Mouse (Mus musculus): Measurements from ENCODE around the gene Vasp. TPM values are rescaled to one million over a fixed set of nuclear protein-coding genes. Genes with fewer than 3 reads are reported as not detected.

Gene Vasp
- polyA plus RNA-seq, 1 experiment: 145 TPM

DNA sequence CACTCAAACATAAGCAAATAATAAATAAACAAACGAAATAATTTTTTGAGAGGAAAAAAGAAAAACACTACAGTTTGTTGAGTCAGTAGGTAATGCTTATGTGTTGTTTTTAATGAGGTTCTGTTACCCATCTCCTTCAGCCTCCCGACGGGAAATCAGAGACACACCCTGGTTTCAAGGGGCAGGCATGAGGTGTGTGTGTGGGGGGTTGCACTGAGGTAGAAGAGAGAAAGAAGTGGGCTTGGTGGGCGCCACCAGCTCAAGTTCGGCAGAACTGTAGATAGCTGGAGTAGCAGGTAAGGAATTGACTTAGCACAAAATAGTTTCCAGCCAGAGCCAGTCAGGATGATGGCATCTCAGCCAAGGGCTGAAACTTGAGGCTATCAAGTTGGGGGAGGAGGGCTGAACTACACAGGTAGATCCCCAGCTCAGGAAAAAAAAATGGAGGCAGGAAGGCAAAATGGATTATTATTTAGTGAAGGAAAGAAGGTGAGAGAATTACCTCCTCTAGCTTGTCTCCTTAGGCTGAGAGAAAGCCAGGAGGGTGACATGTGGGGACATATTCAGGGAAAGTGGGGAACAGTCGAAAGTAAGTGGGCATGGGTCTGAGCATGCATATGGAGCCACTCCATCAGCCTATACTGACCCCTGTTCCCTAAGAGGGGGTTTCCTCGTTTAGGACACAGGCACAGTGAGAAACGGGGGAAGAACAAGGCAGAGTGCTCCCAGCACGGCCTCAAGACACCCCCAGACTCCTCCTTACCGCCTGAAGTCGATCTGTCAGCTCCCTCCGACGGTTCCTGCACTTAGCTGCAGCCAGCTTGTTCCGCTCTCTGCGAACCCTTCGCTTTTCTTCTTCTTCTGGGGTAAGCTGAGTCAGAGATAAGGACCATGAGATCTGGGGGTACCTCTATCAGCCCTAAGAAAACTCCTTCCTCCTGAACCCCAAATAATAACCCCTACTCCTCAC, 34.5 kb upstream of the Vasp start:
- TF ChIP-seq MYOG (IDR thresholded peaks at IDR 0.05; ENCODE audit: control insufficient read depth, extremely low read depth, insufficient read length) (no peak), FOSL1 (IDR thresholded peaks at IDR 0.05; ENCODE audit: insufficient read depth, low read length, poor library complexity, severe bottlenecking) (no peak), MYOD1 (IDR thresholded peaks at IDR 0.05; ENCODE audit: control insufficient read depth, insufficient read length, low read depth) (no peak), CTCF (IDR thresholded peaks at IDR 0.05; ENCODE audit: control insufficient read depth, insufficient read depth, insufficient read length) (no peak), CEBPB (IDR thresholded peaks at IDR 0.05; ENCODE audit: low read depth) (no peak), USF1 (IDR thresholded peaks at IDR 0.05; ENCODE audit: low read depth) (no peak), MAX (IDR thresholded peaks at IDR 0.05) (no peak)
- Histone ChIP-seq H3K79me3 (ENCODE audit: low read depth) (no peaks in the 10 kb centered on the region), H3K4me3 (ENCODE audit: insufficient read depth, poor library complexity, severe bottlenecking) (no peak overlapping the region), H3K36me3 (ENCODE audit: control insufficient read depth, insufficient read depth) (no peaks in the 10 kb centered on the region), H3ac (ENCODE audit: control insufficient read depth, insufficient read length, low read depth) (no peak overlapping the region), H3K27me3 (ENCODE audit: control insufficient read depth, insufficient read depth, insufficient read length) (no peaks in the 10 kb centered on the region), H3K79me2 (ENCODE audit: control insufficient read depth, insufficient read depth) (no peaks in the 10 kb centered on the region)

DNA sequence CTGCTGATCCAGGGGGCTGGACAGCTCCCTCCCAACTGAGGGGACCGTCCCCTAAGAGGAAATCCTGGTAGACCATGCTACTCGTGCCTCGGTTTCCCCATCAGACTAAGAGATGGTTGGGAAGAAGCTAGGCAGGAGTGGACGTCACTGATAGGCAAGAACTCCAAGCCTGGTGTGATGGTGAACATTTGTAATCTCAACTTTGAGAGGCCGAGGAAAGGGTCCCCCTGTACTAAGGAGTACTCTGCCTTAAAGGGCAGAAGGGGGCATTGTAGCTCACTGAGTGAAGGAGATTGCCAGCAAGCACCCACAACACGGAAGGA, 33.8 kb upstream of the Vasp start:
- Histone ChIP-seq H3K79me2 (ENCODE audit: control insufficient read depth, insufficient read depth) (no peaks in the 10 kb centered on the region), H3K4me3 (ENCODE audit: insufficient read depth, poor library complexity, severe bottlenecking) (no peak overlapping the region), H3K79me3 (ENCODE audit: low read depth) (no peaks in the 10 kb centered on the region), H3ac (ENCODE audit: control insufficient read depth, insufficient read length, low read depth) (no peak overlapping the region), H3K36me3 (ENCODE audit: control insufficient read depth, insufficient read depth) (no peaks in the 10 kb centered on the region), H3K27me3 (ENCODE audit: control insufficient read depth, insufficient read depth, insufficient read length) (no peaks in the 10 kb centered on the region)
- TF ChIP-seq MYOD1 (IDR thresholded peaks at IDR 0.05; ENCODE audit: control insufficient read depth, insufficient read length, low read depth) (no peak), MYOG (IDR thresholded peaks at IDR 0.05; ENCODE audit: control insufficient read depth, extremely low read depth, insufficient read length) (no peak), CTCF (IDR thresholded peaks at IDR 0.05; ENCODE audit: control insufficient read depth, insufficient read depth, insufficient read length) (no peak), CEBPB (IDR thresholded peaks at IDR 0.05; ENCODE audit: low read depth) (no peak)

DNA sequence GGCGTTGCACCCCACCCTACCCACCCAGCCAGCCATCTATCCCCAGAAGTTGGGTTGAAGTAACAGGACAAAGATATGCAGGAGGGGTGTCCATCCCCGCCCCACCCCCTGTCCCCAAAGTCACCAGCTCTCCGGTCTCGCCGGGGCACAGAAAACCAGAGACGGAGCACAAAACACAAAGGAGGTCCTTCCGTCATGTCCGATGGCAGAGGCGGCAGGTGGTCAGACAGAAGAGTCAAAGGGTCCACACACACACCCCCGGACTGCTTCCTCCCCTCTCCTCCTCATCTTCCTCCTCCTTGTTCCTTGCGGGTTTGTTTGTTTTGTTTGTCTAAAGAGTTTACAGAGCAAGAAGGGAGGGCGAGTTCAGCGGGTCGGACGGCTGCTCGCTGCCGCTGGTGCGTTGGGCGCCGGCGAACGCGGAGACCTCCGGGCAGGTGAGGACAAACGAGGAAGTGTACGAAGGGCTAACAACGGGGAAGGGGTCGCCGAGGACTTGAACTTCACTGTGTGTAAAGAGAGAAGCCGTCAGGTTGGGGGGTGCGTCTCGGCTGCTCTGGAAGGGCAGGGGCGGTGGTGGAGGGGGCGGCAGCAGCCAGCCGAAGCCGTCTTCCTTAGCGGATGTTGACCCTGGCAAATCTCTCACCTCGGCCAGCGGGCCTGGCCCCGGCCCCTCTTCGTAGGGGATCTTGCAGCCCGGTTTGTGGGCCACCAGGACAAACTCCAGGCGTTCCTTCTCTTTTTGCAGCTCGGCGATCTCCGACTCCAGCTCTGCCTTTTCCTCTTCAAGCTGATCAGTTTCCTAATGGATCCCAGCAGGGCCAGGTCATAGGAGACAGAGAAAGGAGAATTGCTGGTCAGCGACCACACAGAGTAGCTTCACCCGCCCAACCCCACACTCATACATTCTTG, 33.1 kb upstream of the Vasp start:
- TF ChIP-seq CTCF (IDR thresholded peaks at IDR 0.05; ENCODE audit: control insufficient read depth, insufficient read depth, insufficient read length): no peak
- H3K27me3 ChIP-seq (ENCODE audit: control insufficient read depth, insufficient read depth, insufficient read length): no peaks in the 10 kb centered on the region
- H3K79me3 ChIP-seq (ENCODE audit: low read depth): no peaks in the 10 kb centered on the region
- H3K36me3 ChIP-seq (ENCODE audit: control insufficient read depth, insufficient read depth): no peaks in the 10 kb centered on the region
- no peak overlapping the region for H3ac ChIP-seq (ENCODE audit: control insufficient read depth, insufficient read length, low read depth)
- H3K79me2 ChIP-seq (ENCODE audit: control insufficient read depth, insufficient read depth): no peaks in the 10 kb centered on the region
- no peak overlapping the region for H3K4me3 ChIP-seq (ENCODE audit: insufficient read depth, poor library complexity, severe bottlenecking)

DNA sequence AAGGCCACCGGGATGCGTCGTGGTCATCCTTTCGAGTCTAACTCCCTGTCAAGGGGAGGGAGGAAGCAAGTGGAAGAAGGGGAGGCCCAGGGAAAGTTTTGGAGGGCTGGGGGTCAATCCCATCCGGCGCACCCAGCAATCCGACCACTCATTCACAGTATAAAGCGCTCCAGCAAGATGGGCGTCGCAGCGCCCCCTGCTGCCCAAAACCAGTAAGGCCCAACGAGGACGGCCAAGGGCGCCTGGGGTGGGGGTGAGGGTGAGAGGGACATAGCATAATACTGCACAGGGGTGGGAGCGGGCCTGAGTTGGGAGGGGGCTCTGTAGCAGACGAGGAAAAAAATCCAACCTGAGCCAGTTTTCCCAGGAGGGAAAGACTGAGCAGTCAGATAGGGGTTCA, 32.2 kb upstream of the Vasp start:
- H3ac ChIP-seq (ENCODE audit: control insufficient read depth, insufficient read length, low read depth): no peak overlapping the region
- H3K79me3 ChIP-seq (ENCODE audit: low read depth): no peaks in the 10 kb centered on the region
- H3K79me2 ChIP-seq (ENCODE audit: control insufficient read depth, insufficient read depth): no peaks in the 10 kb centered on the region
- no peak overlapping the region for H3K4me3 ChIP-seq (ENCODE audit: insufficient read depth, poor library complexity, severe bottlenecking)
- TF ChIP-seq MYOD1 (IDR thresholded peaks at IDR 0.05; ENCODE audit: control insufficient read depth, insufficient read length, low read depth) (no peak), CTCF (IDR thresholded peaks at IDR 0.05; ENCODE audit: control insufficient read depth, insufficient read depth, insufficient read length) (peak; percentile 84)
- H3K27me3 ChIP-seq (ENCODE audit: control insufficient read depth, insufficient read depth, insufficient read length): no peaks in the 10 kb centered on the region
- no peaks in the 10 kb centered on the region for H3K36me3 ChIP-seq (ENCODE audit: control insufficient read depth, insufficient read depth)

DNA sequence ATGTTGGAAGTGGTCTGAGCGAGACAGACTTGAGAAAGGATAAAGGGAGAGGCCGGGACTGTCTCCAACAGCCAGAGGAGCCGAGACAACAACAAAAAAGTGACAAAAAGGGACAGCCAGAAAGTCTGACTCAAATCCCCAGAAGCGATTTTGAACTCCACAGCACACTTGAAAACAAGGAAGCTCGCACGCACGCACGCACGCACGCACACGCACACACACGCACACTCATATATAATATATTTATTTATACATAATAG, 31.4 kb upstream of the Vasp start:
- TF ChIP-seq CTCF (IDR thresholded peaks at IDR 0.05; ENCODE audit: control insufficient read depth, insufficient read depth, insufficient read length) (no peak), FOSL1 (IDR thresholded peaks at IDR 0.05; ENCODE audit: insufficient read depth, low read length, poor library complexity, severe bottlenecking) (no peak), MYOD1 (IDR thresholded peaks at IDR 0.05; ENCODE audit: control insufficient read depth, insufficient read length, low read depth) (no peak), MAX (IDR thresholded peaks at IDR 0.05) (no peak), MYOG (IDR thresholded peaks at IDR 0.05; ENCODE audit: control insufficient read depth, extremely low read depth, insufficient read length) (no peak), USF1 (IDR thresholded peaks at IDR 0.05; ENCODE audit: low read depth) (no peak)
- no peak overlapping the region for H3ac ChIP-seq (ENCODE audit: control insufficient read depth, insufficient read length, low read depth)
- H3K36me3 ChIP-seq (ENCODE audit: control insufficient read depth, insufficient read depth): no peaks in the 10 kb centered on the region
- no peaks in the 10 kb centered on the region for H3K79me2 ChIP-seq (ENCODE audit: control insufficient read depth, insufficient read depth)
- H3K27me3 ChIP-seq (ENCODE audit: control insufficient read depth, insufficient read depth, insufficient read length): no peaks in the 10 kb centered on the region
- no peaks in the 10 kb centered on the region for H3K79me3 ChIP-seq (ENCODE audit: low read depth)
- H3K4me3 ChIP-seq (ENCODE audit: insufficient read depth, poor library complexity, severe bottlenecking): no peak overlapping the region

Data from C2C12 (cell line).